Mouse (Mus musculus): ENCODE measurements around the gene Setd2. TPM values are rescaled to one million over a fixed set of nuclear protein-coding genes. Genes with fewer than 3 reads are reported as not detected.

The Setd2 gene
- polyA plus RNA-seq, 1 experiment, result 49.4 TPM

GRCm38 (mm10) chr9:110531151-110531791 is 1.1 kb upstream of the Setd2 start:
- H3K27ac ChIP-seq (ENCODE audit: insufficient read depth, low read length), result peak overlapping the region; percentile 52; the same call in 1 of the 2 replicates
- H3K4me3 ChIP-seq (ENCODE audit: extremely low read depth, insufficient read depth, insufficient read length), result no peak overlapping the region; the same call in 1 of the 2 replicates

GRCm38 (mm10) chr9:110531914-110532489 is 395 bp upstream of the Setd2 start:
- WGBS, result under 1% methylated on average over 49 of the region's 53 CpGs
- Histone ChIP-seq H3K27me3 (ENCODE audit: control insufficient read depth, insufficient read depth, low read length) (no peaks in the 10 kb centered on the region), H3K27ac (ENCODE audit: insufficient read depth, low read length) (peak overlapping the region; percentile 98), H3K4me3 (ENCODE audit: extremely low read depth, insufficient read depth, insufficient read length) (peak overlapping the region; percentile 87), H3K4me1 (ENCODE audit: control insufficient read depth, insufficient read depth, insufficient read length) (peaks cover 28% of the 10 kb centered on the region), H3K36me3 (ENCODE audit: control insufficient read depth, insufficient read depth, low read length) (no peaks in the 10 kb centered on the region)
- TF ChIP-seq POLR2A (IDR thresholded peaks at IDR 0.05; ENCODE audit: low read depth, low read length) (no peak), CTCF (IDR thresholded peaks at IDR 0.05; ENCODE audit: extremely low read depth, insufficient read depth, insufficient read length, insufficient replicate concordance) (peak; percentile 71; the same call in 1 of the 2 replicates)
- DNase-seq (ENCODE audit: low read depth in 1 of 2, low spot score in 2 of 2), result peak; percentile 85 to 96

More at GRCm38 (mm10) chr9:110531151-110531791, 1.1 kb upstream of the Setd2 start:
- Histone ChIP-seq H3K4me1 (ENCODE audit: control insufficient read depth, insufficient read depth, insufficient read length) (peaks cover 23% of the 10 kb centered on the region), H3K36me3 (ENCODE audit: control insufficient read depth, insufficient read depth, low read length) (no peaks in the 10 kb centered on the region), H3K27me3 (ENCODE audit: control insufficient read depth, insufficient read depth, low read length) (no peaks in the 10 kb centered on the region)
- DNase-seq (ENCODE audit: low read depth in 1 of 2, low spot score in 2 of 2), result no peak
- 24% methylated on average over 6 of the region's 6 CpGs for WGBS
- TF ChIP-seq CTCF (IDR thresholded peaks at IDR 0.05; ENCODE audit: extremely low read depth, insufficient read depth, insufficient read length, insufficient replicate concordance) (no peak), POLR2A (IDR thresholded peaks at IDR 0.05; ENCODE audit: low read depth, low read length) (no peak)

- H3K4me3 ChIP-seq (ENCODE audit: extremely low read depth, insufficient read depth, insufficient read length), result peak overlapping the region; percentile 100
- no peak for DNase-seq (ENCODE audit: low read depth in 1 of 2, low spot score in 2 of 2)
- 9% methylated on average over 5 of the region's 5 CpGs for WGBS
These were observed 1.2 kb downstream of the Setd2 start for GRCm38 (mm10) chr9:110533645-110534044.

GRCm38 (mm10) chr9:110535114-110535513 is 2.7 kb downstream of the Setd2 start:
- H3K27ac ChIP-seq (ENCODE audit: insufficient read depth, low read length), result peak overlapping the region; percentile 48; the same call in 1 of the 2 replicates
- TF ChIP-seq CTCF (IDR thresholded peaks at IDR 0.05; ENCODE audit: extremely low read depth, insufficient read depth, insufficient read length, insufficient replicate concordance), result no peak
- no peak for TF ChIP-seq POLR2A (IDR thresholded peaks at IDR 0.05; ENCODE audit: low read depth, low read length)
- no peaks in the 10 kb centered on the region for H3K27me3 ChIP-seq (ENCODE audit: control insufficient read depth, insufficient read depth, low read length)
- peak in 1 of 2 experiments; percentile 7 for DNase-seq (ENCODE audit: low read depth in 1 of 2, low spot score in 2 of 2)
- no peak overlapping the region for H3K4me3 ChIP-seq (ENCODE audit: extremely low read depth, insufficient read depth, insufficient read length)
- WGBS, result 45% methylated on average over 2 of the region's 2 CpGs
- H3K4me1 ChIP-seq (ENCODE audit: control insufficient read depth, insufficient read depth, insufficient read length), result peaks cover 31% of the 10 kb centered on the region
- H3K36me3 ChIP-seq (ENCODE audit: control insufficient read depth, insufficient read depth, low read length), result peaks cover 1% of the 10 kb centered on the region; the same call in 1 of the 2 replicates

More at GRCm38 (mm10) chr9:110533645-110534044, 1.2 kb downstream of the Setd2 start:
- Histone ChIP-seq H3K27me3 (ENCODE audit: control insufficient read depth, insufficient read depth, low read length) (no peaks in the 10 kb centered on the region), H3K4me1 (ENCODE audit: control insufficient read depth, insufficient read depth, insufficient read length) (peaks cover 30% of the 10 kb centered on the region), H3K27ac (ENCODE audit: insufficient read depth, low read length) (no peak overlapping the region; the same call in 1 of the 2 replicates), H3K36me3 (ENCODE audit: control insufficient read depth, insufficient read depth, low read length) (peaks cover 1% of the 10 kb centered on the region; the same call in 1 of the 2 replicates)
- no peak for TF ChIP-seq CTCF (IDR thresholded peaks at IDR 0.05; ENCODE audit: extremely low read depth, insufficient read depth, insufficient read length, insufficient replicate concordance)
- TF ChIP-seq POLR2A (IDR thresholded peaks at IDR 0.05; ENCODE audit: low read depth, low read length), result no peak

GRCm38 (mm10) chr9:110536636-110537035 is 4.2 kb downstream of the Setd2 start:
- WGBS, result 93% methylated on average over 2 of the region's 2 CpGs
- Histone ChIP-seq H3K27me3 (ENCODE audit: control insufficient read depth, insufficient read depth, low read length) (no peaks in the 10 kb centered on the region), H3K4me3 (ENCODE audit: extremely low read depth, insufficient read depth, insufficient read length) (no peak overlapping the region), H3K4me1 (ENCODE audit: control insufficient read depth, insufficient read depth, insufficient read length) (peaks cover 29% of the 10 kb centered on the region), H3K36me3 (ENCODE audit: control insufficient read depth, insufficient read depth, low read length) (peaks cover 1% of the 10 kb centered on the region; the same call in 1 of the 2 replicates), H3K27ac (ENCODE audit: insufficient read depth, low read length) (no peak overlapping the region)
- no peak for DNase-seq (ENCODE audit: low read depth in 1 of 2, low spot score in 2 of 2)
- no peak for TF ChIP-seq POLR2A (IDR thresholded peaks at IDR 0.05; ENCODE audit: low read depth, low read length)
- no peak for TF ChIP-seq CTCF (IDR thresholded peaks at IDR 0.05; ENCODE audit: extremely low read depth, insufficient read depth, insufficient read length, insufficient replicate concordance)

DNA sequence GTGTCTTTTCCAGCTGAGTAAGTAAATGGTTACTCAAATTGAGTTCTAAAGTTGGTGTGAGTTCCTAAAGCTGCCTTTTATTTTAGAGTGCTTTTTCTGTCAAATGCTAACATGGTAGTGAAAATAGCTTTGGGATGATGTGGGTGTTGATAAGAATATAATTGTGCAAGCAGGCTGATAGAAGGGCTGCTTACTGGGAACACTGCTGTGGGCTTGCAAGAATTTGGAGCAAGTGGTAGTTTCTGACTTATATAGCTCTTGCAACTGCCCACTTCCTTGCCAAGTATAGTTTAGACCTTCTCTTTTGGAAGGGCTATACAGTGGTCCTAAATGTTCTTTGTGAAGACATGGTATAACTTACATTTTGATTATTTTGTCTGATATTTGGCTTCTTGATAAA is 6.1 kb downstream of the Setd2 start:
- no peak overlapping the region; the same call in 1 of the 2 replicates for H3K27ac ChIP-seq (ENCODE audit: insufficient read depth, low read length)

More for the DNA sequence above, 6.1 kb downstream of the Setd2 start:
- DNase-seq (ENCODE audit: low read depth in 1 of 2, low spot score in 2 of 2), result no peak
- Histone ChIP-seq H3K27me3 (ENCODE audit: control insufficient read depth, insufficient read depth, low read length) (no peaks in the 10 kb centered on the region), H3K36me3 (ENCODE audit: control insufficient read depth, insufficient read depth, low read length) (peaks cover 1% of the 10 kb centered on the region; the same call in 1 of the 2 replicates), H3K4me3 (ENCODE audit: extremely low read depth, insufficient read depth, insufficient read length) (no peak overlapping the region), H3K4me1 (ENCODE audit: control insufficient read depth, insufficient read depth, insufficient read length) (peaks cover 34% of the 10 kb centered on the region)
- TF ChIP-seq CTCF (IDR thresholded peaks at IDR 0.05; ENCODE audit: extremely low read depth, insufficient read depth, insufficient read length, insufficient replicate concordance), result no peak
- TF ChIP-seq POLR2A (IDR thresholded peaks at IDR 0.05; ENCODE audit: low read depth, low read length), result no peak
